Mouse (Mus musculus) induced T-regulatory cell, adult 2 months (primary cell): ENCODE data around the gene Elp5.
"Not testable (repeated sequence)": the region's sequence is repeated elsewhere in the genome, so short reads cannot be mapped to it uniquely, and the experiment has no call there.

Source experiments
- DNase-seq: peaks from one replicate; pipeline ENCODE4 v3.0.0-alpha.2; 2012; ENCODE audit warnings: low read depth

Gene Elp5

GRCm38 (mm10) chr11:69956218-69956617 lies 26.1 kb downstream of the Elp5 start:
- peak; percentile 40 for DNase-seq

- DNase-seq, result not testable (repeated sequence)
Measured at GRCm38 (mm10) chr11:69955618-69956017, 26.7 kb downstream of the Elp5 start.

DNA sequence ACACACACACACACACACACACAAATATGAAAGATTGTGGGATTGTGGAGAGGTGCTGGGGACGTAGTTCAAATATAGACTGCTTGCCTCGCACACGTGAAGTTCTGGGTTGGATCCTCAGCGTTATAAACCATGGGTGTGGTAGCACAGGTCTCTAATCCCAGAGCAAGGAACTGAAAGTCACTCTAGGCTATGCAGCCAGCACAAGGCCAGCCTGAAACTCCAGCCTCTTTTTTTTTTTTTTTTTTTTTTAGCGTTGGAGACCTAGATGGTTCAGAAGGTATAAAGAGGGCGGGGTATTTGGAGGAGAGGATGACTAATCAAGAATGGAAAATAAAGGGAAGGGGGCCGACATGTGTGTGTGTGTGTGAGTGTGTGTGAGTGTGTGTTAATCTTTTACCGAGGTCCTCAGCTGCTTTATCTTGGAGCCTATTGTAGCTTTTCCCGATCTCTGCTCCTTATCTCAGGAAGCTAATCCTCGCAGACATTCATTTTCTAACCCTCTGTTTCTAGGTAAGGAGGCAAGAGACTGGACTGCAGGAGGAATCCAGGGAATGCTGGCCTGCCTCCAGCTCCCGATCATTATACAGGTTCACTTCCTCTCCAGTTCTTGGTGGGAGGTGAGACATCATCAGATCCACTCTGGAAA lies 28.9 kb downstream of the Elp5 start:
- DNase-seq, result no peak

GRCm38 (mm10) chr11:69952274-69952673 lies 30.0 kb downstream of the Elp5 start:
- DNase-seq, result peak; percentile 28

DNA sequence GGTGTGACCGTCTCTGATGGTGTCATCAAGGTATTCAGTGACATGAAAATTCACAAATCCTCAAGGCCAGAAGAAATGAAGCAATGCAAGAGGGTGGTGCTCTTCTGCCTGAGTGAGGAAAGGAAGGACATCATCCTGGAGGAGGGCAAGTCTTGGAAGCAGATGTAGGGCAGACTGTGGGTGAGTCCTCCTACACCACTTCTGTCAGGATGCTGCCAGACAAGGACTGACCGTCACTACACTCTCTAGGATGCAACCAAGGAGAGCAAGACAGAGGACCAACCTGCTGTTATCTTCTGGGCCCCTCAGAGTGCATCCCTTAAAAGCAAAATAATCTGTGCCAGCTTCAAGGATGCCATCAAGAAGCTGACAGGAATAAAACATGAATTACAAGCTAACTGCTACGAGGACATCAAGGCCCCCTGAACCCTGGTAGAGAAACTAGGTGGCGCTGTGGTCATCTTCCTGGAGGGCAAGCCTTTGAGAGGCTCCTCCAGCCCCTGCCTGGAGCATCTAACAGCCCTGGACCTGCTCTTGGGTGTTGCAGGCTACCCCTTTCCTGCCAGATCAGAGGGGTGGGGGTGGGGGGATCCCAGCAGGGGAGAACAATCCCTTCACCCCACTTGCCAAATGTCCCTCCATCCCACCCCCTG lies 31.4 kb downstream of the Elp5 start:
- DNase-seq, result peak; percentile 53

DNA sequence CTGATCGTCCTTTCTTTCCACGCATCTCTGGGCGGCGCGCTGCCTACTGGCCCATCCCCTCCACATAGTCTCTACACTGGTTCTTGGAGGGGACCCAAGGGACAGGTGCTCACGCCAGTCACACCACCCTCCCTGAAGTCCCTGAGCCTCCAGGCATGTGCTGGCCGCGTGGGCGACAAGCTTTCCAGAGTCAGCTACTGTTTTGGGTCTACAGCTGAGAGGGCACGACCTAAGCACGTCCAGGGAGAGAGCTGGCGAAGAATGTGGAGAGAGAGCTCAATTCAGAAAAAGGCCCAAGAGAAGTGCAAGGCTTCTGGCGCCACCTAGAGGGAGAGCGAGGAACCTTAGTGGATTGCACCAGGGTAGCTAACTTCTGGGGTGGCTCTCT lies 33.6 kb downstream of the Elp5 start:
- peak; percentile 95 for DNase-seq

DNA sequence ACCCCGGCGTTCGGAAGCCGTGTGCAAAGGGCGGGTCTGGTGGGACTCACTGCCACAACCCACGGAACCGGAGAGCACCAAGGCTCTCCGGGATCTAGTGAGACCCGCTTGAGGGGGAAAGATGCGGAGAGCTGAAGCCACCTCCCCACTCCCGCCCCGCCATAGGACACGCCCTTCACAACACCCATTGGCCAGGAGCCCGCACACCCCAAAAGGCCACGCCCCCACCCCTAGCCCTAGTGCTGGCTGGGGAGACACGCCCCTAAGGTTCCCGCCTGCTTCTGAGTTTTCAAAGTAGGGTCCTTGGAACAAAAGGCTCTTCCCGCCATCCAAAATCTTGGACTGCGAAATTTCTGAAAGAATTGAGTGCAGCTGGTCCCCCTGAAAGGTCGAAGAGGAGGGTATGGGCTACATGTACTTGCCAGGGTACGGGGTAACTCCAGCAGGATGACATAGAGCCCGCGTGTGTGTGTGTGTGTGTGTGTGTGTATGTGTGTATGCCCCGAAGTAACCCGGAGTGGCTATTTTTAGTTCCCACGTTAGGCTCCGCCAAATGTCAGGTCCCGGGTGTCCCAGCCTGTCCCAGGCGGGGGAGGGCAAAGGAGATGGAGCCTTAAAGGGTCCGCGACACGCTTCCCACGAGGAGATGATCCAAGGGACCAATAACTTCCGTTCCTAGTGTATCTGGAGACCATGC lies 34.1 kb downstream of the Elp5 start, which contains the start of gene Slc2a4:
TSS of gene Slc2a4 (minus strand) at position 123 of the 697 bp plus-strand sequence.
- DNase-seq, result peak; percentile 93

- DNase-seq, result no peak
Measured at GRCm38 (mm10) chr11:69947337-69948065, 34.8 kb downstream of the Elp5 start.

- DNase-seq, result no peak
Measured at GRCm38 (mm10) chr11:69945997-69946891, 36.1 kb downstream of the Elp5 start.

GRCm38 (mm10) chr11:69945216-69945615 lies 37.1 kb downstream of the Elp5 start:
- no peak for DNase-seq

GRCm38 (mm10) chr11:69940962-69941361 lies 41.4 kb downstream of the Elp5 start:
- DNase-seq, result no peak

- DNase-seq, result no peak
Measured at GRCm38 (mm10) chr11:69939731-69940130, 42.6 kb downstream of the Elp5 start.

DNA sequence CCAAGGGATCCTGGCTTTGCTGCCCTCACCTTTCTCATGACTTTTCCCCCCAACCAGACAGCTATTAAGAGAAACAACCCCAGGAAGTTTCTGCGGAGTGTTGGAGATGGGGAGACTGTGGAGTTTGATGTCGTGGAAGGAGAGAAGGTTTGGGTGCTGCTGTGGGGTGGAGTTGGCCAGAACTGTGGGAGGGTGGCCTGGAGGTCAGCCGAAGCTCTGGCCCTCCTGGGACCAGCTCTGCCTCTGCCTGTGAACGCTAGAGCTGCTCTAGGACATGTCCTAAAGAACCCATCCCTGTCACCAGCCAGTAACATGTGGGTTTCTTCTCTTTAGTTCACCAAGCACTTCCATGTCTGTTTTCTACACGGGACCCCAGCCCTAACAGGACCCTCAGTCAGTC lies 43.1 kb downstream of the Elp5 start:
- DNase-seq, result no peak

GRCm38 (mm10) chr11:69938401-69938979 lies 43.8 kb downstream of the Elp5 start:
- DNase-seq, result no peak

DNA sequence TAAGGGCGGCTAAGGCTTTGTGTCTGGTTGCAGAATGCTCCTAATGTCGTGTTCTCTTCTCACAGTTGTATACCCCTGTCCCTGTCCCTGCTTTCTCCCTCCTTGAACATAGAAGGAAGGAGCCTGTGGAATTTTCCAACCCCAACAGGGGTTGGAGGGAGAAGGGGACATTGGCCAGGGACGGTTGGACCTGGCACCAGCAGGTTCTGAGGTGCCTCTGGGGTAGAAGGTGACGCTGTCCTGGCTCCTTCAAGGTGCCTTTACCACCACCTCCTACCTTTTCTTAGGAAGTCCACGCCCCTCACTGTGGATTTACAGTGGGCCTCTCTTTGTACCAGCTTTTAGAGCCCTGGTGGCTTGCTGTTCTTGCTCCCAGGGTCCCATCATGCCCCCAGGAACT lies 44.5 kb downstream of the Elp5 start:
- DNase-seq, result no peak

DNA sequence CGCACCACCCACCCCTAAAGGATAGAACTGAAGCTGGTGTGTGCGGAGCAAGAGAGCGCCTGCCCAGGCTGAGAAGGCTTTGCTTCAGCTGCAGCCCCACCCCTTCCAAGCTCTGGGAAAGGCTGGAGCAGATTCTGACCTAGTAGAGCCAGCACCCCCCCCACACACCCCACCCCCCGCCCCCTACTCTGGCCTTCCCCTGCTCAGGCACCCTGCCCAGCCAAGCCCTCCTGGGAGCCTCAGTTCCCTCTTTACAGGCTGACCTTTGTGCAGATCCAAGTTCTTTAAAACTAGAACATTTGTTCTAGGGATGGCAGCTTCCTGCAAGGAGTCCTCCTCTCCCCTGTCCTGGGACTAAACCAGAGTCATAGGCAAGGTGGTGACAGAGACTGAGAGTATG lies 44.9 kb downstream of the Elp5 start:
- no peak for DNase-seq

DNA sequence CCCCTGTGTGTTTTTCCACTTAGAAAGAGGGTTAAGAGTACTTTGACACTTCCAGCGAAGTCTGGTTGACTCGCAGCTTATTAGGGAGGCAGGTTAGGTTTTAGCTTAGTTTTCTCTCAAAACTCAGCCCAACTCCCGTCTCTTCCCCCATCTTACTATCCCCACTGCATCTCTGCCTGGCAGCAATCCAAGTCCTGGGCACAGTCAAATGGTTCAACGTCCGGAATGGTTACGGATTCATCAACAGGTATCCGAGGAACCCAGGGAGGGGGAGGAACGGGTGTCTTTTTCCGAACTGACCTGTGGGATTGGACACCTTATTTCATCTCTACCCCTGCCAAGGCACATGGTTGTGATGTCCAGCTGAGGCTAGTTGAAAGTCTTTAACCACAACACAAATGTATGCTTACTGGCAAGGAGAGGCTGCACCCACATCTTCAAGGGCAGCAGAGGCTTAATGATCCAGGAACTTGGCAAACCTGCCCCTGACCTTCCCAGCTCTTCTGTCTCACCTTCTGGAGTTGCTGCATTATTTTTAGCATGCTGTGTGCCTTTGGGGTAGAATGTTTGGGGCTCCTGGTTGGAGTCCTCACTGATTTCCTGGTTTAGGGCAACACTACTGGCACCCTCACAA lies 45.5 kb downstream of the Elp5 start:
- peak; percentile 26 for DNase-seq

DNA sequence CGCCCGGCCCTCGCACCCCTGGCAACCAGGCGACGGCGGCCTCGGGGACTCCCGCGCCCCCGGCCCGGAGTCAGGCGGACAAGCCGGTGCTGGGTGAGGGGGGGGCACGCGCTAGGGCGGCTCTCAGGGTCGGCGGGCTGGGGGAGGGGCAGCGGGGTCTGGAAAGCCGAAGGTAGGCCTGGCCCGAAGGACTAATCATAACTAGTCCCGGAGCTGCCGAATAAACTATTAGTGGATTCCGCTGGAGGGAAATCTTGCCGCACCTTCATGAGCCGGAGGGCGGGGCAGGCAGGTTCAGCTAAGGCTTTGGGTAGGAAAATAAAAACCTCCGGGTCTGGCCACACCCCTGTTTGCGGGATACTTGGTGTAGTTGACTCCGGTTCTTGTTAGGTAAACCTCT lies 46.2 kb downstream of the Elp5 start:
- DNase-seq, result peak; percentile 62

DNA sequence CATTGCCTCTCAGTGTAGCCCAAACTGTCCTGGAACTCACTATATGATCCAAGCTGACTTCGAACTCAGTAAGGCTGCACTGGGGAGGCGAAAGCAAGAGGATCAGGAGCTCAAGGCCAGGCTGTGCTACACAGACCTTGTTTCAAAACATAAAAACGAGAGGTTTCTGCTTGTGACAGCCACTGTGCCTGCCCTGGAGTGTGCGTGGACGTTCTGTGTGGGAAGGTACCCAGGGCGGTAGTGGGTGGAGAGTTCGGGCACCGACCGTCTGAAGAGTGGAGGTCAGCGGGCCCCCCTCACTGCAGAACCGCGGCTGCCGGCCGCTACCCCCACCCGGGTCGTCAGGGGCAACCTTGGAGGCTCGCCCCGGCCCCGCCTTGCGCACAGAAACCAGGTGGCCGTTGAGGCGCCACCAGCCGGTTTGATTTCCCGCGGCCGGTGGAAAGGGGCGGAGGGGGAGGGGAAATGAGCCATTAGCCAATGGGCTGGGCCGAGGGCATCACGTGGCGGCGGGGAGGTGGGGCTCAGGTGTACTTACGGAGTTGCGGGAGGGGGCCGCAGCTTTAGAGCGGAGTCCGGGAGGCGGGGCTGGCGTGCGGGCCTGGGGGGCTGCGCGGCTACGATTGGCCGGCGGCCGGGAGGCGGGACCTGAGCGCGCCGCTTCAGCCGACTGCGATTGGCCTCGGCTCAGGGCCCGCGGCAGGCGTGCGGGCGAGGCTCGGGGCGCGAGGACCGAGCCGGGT lies 47.0 kb downstream of the Elp5 start, which contains the start of gene Ybx2:
TSS of gene Ybx2 (plus strand) at position 660 of the 743 bp plus-strand sequence.
- peak; percentile 91 for DNase-seq

DNA sequence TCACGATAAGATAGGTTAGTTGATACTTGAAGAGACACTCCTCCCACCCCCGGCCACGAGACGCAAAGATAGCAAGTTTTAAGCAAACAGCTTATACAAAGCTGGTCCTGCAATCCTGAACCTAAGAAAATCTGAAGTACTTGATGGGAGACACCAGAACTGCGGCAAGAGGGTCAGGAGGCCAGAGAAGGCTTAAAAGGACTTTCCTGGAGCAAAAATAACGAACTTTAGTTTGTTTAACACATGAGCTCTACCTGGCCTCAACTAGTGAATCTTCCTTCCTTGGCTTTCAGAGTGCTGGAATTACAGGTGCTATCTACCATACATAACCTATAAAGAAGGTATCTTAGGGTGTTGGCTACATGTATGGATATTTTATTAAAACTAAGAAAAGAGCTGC lies 47.6 kb downstream of the Elp5 start:
- DNase-seq, result no peak
